Mouse (Mus musculus): Measurements from ENCODE around the gene Tigd4. TPM values are rescaled to one million over a fixed set of nuclear protein-coding genes. Genes with fewer than 3 reads are reported as not detected.
A peak's percentile ranks its signal among the peaks of the same experiment; 100 is the strongest.

Gene Tigd4
- polyA plus RNA-seq, 1 experiment from 2014 or later = 0.21 TPM

GRCm38 (mm10) chr3:84642942-84643341 lies 49.6 kb downstream of the Tigd4 start:
- no peaks in the 10 kb centered on the region for H3K27me3 ChIP-seq (ENCODE audit: control insufficient read depth, insufficient read depth, low read length)
- peaks cover 16% of the 10 kb centered on the region for H3K4me1 ChIP-seq (ENCODE audit: control insufficient read depth, insufficient read depth, low read length)
- H3K36me3 ChIP-seq (ENCODE audit: control insufficient read depth, insufficient read depth, low read length) = no peaks in the 10 kb centered on the region
- H3K4me3 ChIP-seq (replicated peaks; ENCODE audit: low read length) = no peak overlapping the region
- WGBS = 68% methylated on average over 4 of the region's 4 CpGs
- H3K4me2 ChIP-seq (ENCODE audit: low read depth, low read length) = no peak overlapping the region
- no peak for ATAC-seq (ENCODE audit: insufficient read depth, low FRiP score)
- H3K9ac ChIP-seq (ENCODE audit: low read length) = no peak overlapping the region
- H3K27ac ChIP-seq (ENCODE audit: low read length) = no peak overlapping the region
- H3K9me3 ChIP-seq (replicated peaks; ENCODE audit: control insufficient read depth, low read length) = no peaks in the 10 kb centered on the region

- H3K36me3 ChIP-seq (ENCODE audit: control insufficient read depth, insufficient read depth, low read length) = no peaks in the 10 kb centered on the region
- H3K27ac ChIP-seq (ENCODE audit: low read length) = peak overlapping the region; percentile 88
- no peak overlapping the region for H3K4me3 ChIP-seq (replicated peaks; ENCODE audit: low read length)
- H3K27me3 ChIP-seq (ENCODE audit: control insufficient read depth, insufficient read depth, low read length) = no peaks in the 10 kb centered on the region
- H3K9me3 ChIP-seq (replicated peaks; ENCODE audit: control insufficient read depth, low read length) = no peaks in the 10 kb centered on the region
- H3K9ac ChIP-seq (ENCODE audit: low read length) = no peak overlapping the region
- 69% methylated on average over 9 of the region's 9 CpGs for WGBS
- ATAC-seq (ENCODE audit: insufficient read depth, low FRiP score) = peak; percentile 74; the same call in 1 of the 2 replicates
- peaks cover 7% of the 10 kb centered on the region; the same call in 1 of the 2 replicates for H3K4me1 ChIP-seq (ENCODE audit: control insufficient read depth, insufficient read depth, low read length)
- H3K4me2 ChIP-seq (ENCODE audit: low read depth, low read length) = no peak overlapping the region
These were observed 52.0 kb downstream of the Tigd4 start for GRCm38 (mm10) chr3:84645156-84646006.

DNA sequence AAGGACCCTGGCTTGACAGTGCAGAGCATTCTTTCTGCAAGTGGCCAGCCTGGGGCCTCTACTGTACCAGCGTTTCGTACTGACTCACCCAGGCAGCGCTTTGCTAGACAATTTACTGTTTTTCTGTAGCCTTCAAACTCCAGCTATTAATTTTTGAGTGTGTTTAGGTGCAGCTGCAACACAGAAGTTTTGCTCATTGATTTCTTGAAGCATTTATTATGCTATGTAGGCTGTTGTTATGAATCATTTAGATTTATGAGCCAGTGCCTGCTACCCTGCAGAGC lies 52.6 kb downstream of the Tigd4 start:
- Histone ChIP-seq H3K4me2 (ENCODE audit: low read depth, low read length) (no peak overlapping the region), H3K4me1 (ENCODE audit: control insufficient read depth, insufficient read depth, low read length) (peaks cover 6% of the 10 kb centered on the region; the same call in 1 of the 2 replicates), H3K9me3 (replicated peaks; ENCODE audit: control insufficient read depth, low read length) (no peaks in the 10 kb centered on the region), H3K27me3 (ENCODE audit: control insufficient read depth, insufficient read depth, low read length) (no peaks in the 10 kb centered on the region), H3K27ac (ENCODE audit: low read length) (peak overlapping the region; percentile 88), H3K36me3 (ENCODE audit: control insufficient read depth, insufficient read depth, low read length) (no peaks in the 10 kb centered on the region), H3K4me3 (replicated peaks; ENCODE audit: low read length) (no peak overlapping the region), H3K9ac (ENCODE audit: low read length) (no peak overlapping the region)
- no peak for ATAC-seq (ENCODE audit: insufficient read depth, low FRiP score)
- WGBS = 62% methylated on average over 3 of the region's 3 CpGs

GRCm38 (mm10) chr3:84646331-84646845 lies 53.0 kb downstream of the Tigd4 start:
- H3K27ac ChIP-seq (ENCODE audit: low read length) = peak overlapping the region; percentile 88
- H3K27me3 ChIP-seq (ENCODE audit: control insufficient read depth, insufficient read depth, low read length) = no peaks in the 10 kb centered on the region
- peaks cover 6% of the 10 kb centered on the region; the same call in 1 of the 2 replicates for H3K4me1 ChIP-seq (ENCODE audit: control insufficient read depth, insufficient read depth, low read length)
- no peaks in the 10 kb centered on the region for H3K9me3 ChIP-seq (replicated peaks; ENCODE audit: control insufficient read depth, low read length)
- no peak overlapping the region for H3K9ac ChIP-seq (ENCODE audit: low read length)
- ATAC-seq (ENCODE audit: insufficient read depth, low FRiP score) = no peak
- WGBS = 60% methylated on average over 8 of the region's 8 CpGs
- H3K4me2 ChIP-seq (ENCODE audit: low read depth, low read length) = no peak overlapping the region
- H3K4me3 ChIP-seq (replicated peaks; ENCODE audit: low read length) = no peak overlapping the region
- H3K36me3 ChIP-seq (ENCODE audit: control insufficient read depth, insufficient read depth, low read length) = no peaks in the 10 kb centered on the region

Other genes starting within 250 kb of the Tigd4 start
- gene Fhdc1, start 113.1 kb upstream of the Tigd4 start, polyA plus RNA-seq (2015; fragmentation: Nextera tagmentation; extraction: Ambion mirVana) = 20.0 and 21.2 TPM in 2 replicates
- gene Arfip1, start 10.9 kb upstream of the Tigd4 start, polyA plus RNA-seq (2015; fragmentation: Nextera tagmentation; extraction: Ambion mirVana) = 72.3 and 74.1 TPM in 2 replicates
- 14.8 and 19.1 TPM in 2 replicates for gene Tmem154, start 72.6 kb downstream of the Tigd4 start, polyA plus RNA-seq (2015; fragmentation: Nextera tagmentation; extraction: Ambion mirVana)
- 12.4 and 12.9 TPM in 2 replicates for gene Fbxw7, start 221.7 kb downstream of the Tigd4 start, polyA plus RNA-seq (2015; fragmentation: Nextera tagmentation; extraction: Ambion mirVana)